Mouse (Mus musculus) retina, adult 2 months (tissue): Measurements from ENCODE around the gene Tbc1d22a.

Experiments
- DNase-seq: peaks from one replicate; pipeline ENCODE4 v3.0.0-alpha.2; 2012; ENCODE audit warnings: low read depth, low spot score

Tbc1d22a gene

GRCm38 (mm10) chr15:86385436-86385835 is 171.2 kb downstream of the Tbc1d22a start:
- no peak for DNase-seq

GRCm38 (mm10) chr15:86386325-86386724 is 172.1 kb downstream of the Tbc1d22a start:
- no peak for DNase-seq

- no peak for DNase-seq
Measured at GRCm38 (mm10) chr15:86388597-86388996, 174.3 kb downstream of the Tbc1d22a start.

- no peak for DNase-seq
Measured at GRCm38 (mm10) chr15:86404866-86405265, 190.6 kb downstream of the Tbc1d22a start.

- DNase-seq = peak; percentile 38
Measured at GRCm38 (mm10) chr15:86405527-86405926, 191.3 kb downstream of the Tbc1d22a start.

GRCm38 (mm10) chr15:86409352-86409751 is 195.1 kb downstream of the Tbc1d22a start:
- peak; percentile 25 for DNase-seq

- no peak for DNase-seq
Measured at GRCm38 (mm10) chr15:86411532-86412080, 197.3 kb downstream of the Tbc1d22a start.

GRCm38 (mm10) chr15:86415951-86416350 is 201.7 kb downstream of the Tbc1d22a start:
- DNase-seq = no peak

- no peak for DNase-seq
Measured at GRCm38 (mm10) chr15:86418436-86418835, 204.2 kb downstream of the Tbc1d22a start.

- DNase-seq = no peak
Measured at GRCm38 (mm10) chr15:86419620-86420019, 205.4 kb downstream of the Tbc1d22a start.

- DNase-seq = no peak
Measured at GRCm38 (mm10) chr15:86422858-86423257, 208.6 kb downstream of the Tbc1d22a start.

GRCm38 (mm10) chr15:86423884-86424283 is 209.6 kb downstream of the Tbc1d22a start:
- DNase-seq = no peak

- DNase-seq = no peak
Measured at GRCm38 (mm10) chr15:86424971-86425370, 210.7 kb downstream of the Tbc1d22a start.

GRCm38 (mm10) chr15:86426364-86427000 is 212.2 kb downstream of the Tbc1d22a start:
- no peak for DNase-seq

- no peak for DNase-seq
Measured at GRCm38 (mm10) chr15:86427439-86427838, 213.2 kb downstream of the Tbc1d22a start.

GRCm38 (mm10) chr15:86428496-86428895 is 214.2 kb downstream of the Tbc1d22a start:
- DNase-seq = no peak

GRCm38 (mm10) chr15:86429766-86430335 is 215.6 kb downstream of the Tbc1d22a start:
- DNase-seq = no peak

GRCm38 (mm10) chr15:86431539-86432080 is 217.4 kb downstream of the Tbc1d22a start:
- DNase-seq = no peak

- no peak for DNase-seq
Measured at GRCm38 (mm10) chr15:86432791-86433190, 218.5 kb downstream of the Tbc1d22a start.

- no peak for DNase-seq
Measured at GRCm38 (mm10) chr15:86433378-86433777, 219.1 kb downstream of the Tbc1d22a start.

- no peak for DNase-seq
Measured at GRCm38 (mm10) chr15:86434241-86434640, 220.0 kb downstream of the Tbc1d22a start.

GRCm38 (mm10) chr15:86437346-86437745 is 223.1 kb downstream of the Tbc1d22a start:
- DNase-seq = no peak
